Mouse (Mus musculus): Measurements from ENCODE around the gene Ralgapa1.

Gene Ralgapa1

DNA sequence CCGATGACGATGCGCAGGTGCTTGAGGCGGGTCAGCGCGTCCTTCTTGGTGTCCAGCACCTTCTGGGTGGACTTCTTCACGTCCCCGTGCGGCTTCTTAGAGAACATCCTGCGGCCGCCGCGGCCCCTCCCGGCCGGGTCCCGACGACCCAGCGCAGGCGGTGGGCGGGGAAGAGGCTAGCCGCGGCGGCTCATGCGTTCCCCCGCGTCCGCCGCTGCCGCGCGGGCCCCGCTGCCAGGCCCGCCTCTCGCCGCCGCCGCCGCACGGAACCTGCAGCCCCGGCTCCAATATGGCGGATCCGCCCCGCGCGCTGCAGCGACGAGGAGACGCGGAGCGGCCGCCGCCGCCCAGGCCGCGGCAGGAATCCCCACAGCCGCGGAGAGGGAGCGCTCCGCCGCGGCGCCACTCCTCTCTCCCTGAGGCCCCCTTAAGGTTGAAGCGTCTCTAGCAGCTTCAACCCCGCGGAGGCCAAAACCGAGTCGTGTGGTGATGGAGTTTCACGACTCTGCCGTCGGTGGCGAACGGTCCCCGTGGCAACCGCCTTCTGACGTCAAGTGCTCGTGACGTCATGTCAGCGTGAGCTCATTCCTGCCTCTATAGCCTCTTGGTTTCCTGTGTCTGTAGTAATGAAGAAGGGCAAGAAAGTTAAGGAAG, at the start of gene Ralgapa1:
TSS of gene Ralgapa1 (minus strand) at position 507 of the 654 bp plus-strand sequence.
- DNase-seq (ENCODE audit: low spot score in 2 of 2), result peak; percentile 79 to 87

DNA sequence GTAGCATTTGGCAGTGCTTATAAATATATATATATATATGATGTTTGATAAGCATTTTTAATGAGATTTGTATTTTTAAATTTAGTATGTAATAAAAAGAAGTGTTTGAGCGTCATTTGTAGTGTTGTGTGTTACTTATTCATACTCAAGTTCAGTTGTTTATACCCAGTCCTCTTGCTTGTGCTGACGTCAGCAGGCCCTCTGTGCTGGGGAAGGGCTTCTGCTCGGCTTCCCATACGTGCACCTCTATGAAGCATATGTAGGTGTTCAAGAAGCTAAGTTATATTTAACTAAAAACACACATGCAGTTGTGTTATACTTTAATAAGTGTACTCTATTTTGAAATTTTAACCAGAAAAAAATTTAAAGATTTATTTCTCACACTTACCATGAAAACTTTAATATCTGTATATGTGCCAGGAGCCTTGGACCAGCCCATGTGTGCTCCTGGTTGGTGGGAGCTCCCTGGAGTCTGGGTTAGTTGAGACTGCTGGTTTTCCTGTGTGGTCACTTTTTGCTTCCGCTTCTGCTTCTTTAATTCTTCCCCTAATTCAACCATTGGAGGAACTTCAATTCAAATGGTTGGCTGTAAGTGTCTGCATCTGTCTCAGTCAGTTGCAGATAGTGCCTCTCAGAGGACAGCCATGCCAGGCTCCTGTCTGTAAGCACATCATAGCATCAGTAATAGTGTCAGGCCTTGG, 48.8 kb upstream of the Ralgapa1 start:
- no peak for DNase-seq (ENCODE audit: low spot score in 2 of 2)

DNA sequence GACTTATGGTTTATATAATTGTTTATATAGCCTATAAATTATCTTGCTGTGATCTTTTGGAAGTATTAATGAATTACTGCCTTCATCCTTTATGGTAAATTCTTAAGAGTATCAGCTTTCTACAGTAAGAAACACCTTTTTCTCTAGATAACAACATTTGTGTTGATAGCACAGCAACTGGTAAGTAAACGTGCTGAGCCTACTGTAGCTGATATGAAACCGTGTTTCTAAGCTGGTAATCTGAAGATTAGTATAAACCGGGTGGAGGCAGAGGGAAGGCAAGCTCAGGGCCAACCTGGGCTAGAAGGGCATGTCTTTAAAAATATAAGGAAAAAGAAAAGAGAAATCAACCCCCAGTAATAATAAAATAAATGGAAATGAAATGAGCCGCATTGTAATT, 46.8 kb upstream of the Ralgapa1 start:
- DNase-seq (ENCODE audit: low spot score in 2 of 2), result no peak

DNA sequence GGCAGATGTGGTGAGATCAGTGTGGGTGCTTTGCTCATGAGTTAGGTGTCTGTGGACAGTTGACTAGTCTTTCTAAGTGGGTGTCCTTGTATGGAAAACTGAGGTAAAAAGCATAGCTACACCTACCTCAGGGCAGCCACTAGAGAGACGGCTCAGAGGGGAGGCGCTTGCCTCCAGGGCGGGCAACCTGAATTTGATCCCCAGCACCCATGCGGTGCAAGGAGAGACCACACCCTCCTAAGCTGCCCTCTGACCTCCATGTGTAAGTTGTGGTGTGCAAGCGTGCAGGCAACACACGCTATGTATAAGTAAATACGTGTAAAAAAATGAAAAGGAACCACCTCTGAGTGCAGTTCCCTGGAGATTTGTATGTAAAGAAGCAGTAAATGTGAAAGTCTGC, 39.7 kb upstream of the Ralgapa1 start:
- no peak for DNase-seq (ENCODE audit: low spot score in 2 of 2)

DNA sequence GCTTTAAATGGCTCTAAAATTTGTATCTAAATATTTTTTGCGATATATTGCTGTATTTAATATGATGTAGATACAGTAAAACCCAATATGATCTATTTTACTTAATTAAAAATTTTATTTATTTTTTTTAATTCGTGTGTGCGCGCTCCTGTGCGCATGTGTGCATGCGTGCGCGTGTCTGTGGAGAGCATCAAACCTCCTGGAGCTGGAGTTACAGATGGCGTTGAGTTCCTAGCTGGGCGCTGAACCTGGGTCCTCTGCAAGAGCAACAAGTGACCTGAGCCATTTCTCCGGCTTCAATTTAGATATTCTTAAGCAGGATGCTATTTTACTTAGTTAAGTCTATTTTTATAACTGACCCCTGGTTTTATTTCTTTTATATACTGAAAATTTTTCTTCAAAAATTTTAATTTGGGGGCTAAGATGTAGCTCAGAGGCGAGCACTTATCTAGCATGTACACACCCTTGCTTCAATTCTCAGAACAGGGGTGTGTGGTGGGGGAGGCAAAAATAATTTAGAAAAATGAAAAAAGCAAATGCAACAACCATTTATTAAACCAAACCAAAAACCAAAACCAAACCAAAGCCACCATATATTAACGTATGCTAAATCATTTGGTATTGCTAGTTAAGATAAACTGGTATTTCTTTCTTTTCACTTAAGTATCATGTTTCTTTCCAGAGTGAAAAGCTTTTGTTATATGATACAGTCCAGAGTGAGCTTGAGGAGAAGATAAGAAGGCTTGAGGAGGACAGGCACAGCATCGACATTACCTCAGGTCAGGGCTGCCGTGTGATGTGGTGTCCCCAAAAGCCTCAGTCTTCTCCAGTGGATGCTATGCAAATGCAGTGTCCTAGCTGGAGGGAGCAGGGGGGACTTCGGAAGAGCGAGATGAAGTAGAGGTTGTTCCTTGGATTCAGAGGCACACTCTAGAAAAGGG, 38.7 kb upstream of the Ralgapa1 start:
- no peak for DNase-seq (ENCODE audit: low spot score in 2 of 2)

DNA sequence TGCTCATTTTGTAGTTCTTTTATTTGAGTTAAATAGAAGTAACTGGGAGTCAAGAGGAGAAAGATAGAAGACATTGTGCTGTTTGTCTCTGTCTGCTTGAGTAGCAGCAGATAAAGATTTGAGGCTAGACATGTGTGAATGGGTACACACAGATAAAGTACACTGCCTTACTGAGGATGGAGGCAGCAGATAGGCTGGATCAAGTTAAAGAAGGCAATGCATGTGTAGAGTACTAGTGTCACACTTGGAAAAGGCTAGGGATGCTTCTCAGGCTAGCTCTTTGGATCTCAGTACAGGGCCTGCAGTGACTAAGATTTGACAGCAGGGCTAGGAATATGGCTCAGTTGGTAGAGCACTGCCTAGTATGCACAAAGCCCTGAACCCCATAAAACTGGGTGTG, 29.7 kb upstream of the Ralgapa1 start:
- no peak for DNase-seq (ENCODE audit: low spot score in 2 of 2)

DNA sequence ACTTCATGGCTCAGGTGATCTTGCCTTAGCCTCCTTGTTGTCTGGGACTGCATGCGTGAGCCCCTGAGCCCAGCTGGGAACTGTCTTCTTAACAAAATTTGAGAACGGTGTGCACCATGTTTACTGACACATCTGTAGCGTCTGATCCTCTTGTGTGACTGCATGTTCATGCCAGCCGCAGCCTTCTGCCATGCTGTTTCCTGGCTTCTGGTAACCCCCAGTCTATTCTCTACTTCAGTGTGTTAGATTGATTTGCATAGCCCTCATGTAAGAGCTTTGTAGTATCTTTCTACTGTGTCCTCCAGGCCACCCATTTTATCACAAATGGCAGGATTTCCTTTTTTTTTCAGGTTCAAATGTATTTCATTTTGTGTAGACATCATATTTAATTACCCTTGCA, 26.9 kb upstream of the Ralgapa1 start:
- no peak for DNase-seq (ENCODE audit: low spot score in 2 of 2)

DNA sequence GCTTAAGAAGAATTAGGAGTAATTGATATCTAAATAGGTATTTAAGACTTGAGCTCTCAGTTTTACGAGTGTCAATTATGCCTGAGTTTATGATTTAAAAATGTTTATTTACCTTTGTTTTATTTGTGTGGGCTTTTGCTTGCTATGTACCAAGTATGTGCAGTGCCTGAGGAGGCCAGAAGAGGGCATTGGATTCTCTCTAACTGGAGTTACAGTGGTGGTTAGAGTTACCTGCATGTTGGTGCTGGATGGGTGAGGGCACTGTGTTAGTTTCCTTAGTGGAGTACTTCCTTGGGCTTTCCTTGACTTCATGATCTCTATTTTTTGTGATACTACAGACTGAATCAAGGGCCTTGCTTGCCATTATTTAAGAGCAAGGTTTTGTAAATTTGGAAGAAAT, 25.8 kb upstream of the Ralgapa1 start:
- DNase-seq (ENCODE audit: low spot score in 2 of 2), result no peak

DNA sequence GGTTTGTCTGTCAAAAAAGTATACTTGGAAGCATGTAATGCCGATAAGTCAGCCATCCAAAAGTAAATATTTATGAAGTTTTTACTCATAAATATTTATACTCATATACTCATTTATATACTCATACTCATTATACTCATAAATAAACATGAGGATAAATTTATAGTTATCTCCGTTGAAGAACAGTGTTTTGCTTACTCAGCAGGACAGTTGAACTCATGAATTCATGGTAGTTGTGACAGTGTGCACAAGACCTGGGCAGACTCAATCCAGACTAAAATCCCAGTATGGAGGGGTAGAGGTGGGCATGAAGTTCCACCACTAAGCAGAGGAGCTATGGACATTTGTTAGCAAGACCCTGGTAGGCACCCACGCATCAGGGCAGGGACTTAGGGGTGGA, 16.5 kb upstream of the Ralgapa1 start:
- DNase-seq (ENCODE audit: low spot score in 2 of 2), result no peak

DNA sequence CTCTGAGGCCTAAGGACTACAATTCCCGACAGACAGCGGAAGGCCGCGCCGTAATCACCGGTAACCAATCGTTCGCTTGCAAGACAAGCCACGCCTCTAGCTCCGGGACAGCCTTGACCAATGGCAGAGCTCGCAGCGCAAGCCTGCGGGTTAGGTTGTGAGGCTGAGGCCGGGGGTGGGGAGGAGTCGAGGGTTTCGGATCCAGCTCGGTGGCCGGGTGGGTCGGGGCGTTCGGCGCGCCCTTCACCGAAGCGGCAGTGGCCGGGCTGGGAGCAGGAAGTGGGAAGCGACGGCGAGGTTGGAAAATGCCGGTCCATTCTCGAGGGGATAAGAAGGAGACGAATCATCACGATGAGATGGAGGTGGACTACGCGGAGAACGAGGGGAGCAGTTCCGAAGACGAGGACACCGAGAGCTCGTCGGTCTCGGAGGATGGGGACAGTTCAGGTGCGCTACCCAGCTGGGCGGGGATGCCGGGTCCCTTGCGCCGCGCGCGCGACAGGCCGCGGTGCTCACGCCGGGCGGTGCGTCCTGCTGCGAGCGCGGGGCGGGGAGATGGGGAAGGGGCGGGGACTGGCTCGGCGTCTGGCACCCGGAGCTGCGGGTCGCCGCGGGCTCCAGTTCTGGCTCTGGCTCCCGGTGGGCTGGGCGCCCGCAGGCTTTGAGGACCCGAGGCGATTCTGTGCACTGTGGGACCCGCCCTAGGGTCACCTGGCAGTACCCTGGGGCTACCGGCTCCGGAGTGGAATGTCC, 15.4 kb upstream of the Ralgapa1 start, which contains the start of gene Brms1l:
TSS of gene Brms1l (plus strand) at position 126 of the 753 bp plus-strand sequence.
- peak; percentile 96 to 97 for DNase-seq (ENCODE audit: low spot score in 2 of 2)

DNA sequence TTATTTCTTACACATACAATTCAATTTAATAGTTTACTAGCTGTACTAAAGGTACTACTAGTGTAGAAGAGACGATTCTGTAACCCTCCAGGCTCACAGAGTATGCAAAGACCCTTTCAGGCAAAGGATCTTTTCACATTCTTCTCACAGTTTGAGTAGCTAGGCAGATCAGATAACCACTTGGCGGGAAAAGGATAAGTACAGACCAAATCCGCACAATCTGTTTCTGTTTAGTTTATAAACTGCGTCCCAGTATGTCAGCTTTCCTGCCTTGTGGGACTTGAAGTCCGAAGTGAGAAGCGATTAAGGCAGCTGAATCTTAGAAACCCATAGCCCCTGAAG, 14.9 kb upstream of the Ralgapa1 start:
- no peak for DNase-seq (ENCODE audit: low spot score in 2 of 2)

DNA sequence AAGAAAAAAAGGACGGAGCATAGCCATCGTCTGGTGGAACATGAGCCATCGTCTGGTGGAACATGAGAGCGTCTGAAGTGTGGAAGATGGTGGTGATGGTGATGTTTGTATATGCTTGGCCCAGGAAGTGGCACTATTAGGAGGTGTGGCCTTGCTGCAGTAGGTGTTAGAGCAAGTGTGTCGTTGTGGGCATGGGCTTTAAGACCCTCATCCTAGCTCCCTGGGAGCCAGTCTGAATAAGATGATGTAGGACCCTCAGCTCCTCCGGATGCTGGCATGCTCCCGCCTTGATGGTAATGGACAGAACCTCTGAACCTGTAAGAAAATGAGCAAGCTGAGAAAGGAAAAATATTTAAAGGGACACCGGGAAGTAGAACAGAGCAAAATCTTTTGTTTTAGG, 13.9 kb upstream of the Ralgapa1 start:
- no peak for DNase-seq (ENCODE audit: low spot score in 2 of 2)

DNA sequence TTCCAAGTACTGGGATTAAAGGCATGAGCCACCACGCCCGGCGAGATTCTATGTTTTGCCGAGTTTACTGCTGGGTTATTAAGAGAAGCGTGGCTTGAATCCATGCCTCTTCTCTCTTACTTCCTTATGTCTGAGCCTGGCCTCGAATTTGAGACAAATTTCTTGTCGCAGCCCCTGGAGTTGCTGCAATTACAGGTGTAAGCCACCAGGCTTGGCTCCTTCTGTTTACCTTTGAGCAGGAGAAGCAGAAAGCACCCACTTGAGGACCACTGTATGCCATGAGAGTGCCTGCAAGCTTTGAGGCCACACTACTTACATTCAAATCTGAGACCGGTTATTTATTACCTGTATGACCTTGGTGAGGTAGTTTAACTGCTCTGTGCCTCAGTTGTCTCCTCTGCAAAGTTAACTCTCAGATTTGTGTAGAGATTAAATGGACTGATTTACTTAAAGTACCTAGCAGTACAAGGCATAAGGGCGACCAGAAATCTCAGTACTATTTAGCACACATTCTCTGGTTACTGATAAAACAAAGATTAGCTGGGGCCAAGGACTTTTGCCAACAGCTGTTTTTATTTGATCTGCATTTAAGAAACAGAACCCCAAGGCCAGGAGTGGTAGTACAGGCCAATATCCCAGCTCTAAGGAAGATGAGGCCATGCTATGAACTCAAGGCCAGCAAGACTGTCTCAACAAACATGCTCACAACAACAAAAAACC, 13.1 kb upstream of the Ralgapa1 start:
- DNase-seq (ENCODE audit: low spot score in 2 of 2), result no peak

DNA sequence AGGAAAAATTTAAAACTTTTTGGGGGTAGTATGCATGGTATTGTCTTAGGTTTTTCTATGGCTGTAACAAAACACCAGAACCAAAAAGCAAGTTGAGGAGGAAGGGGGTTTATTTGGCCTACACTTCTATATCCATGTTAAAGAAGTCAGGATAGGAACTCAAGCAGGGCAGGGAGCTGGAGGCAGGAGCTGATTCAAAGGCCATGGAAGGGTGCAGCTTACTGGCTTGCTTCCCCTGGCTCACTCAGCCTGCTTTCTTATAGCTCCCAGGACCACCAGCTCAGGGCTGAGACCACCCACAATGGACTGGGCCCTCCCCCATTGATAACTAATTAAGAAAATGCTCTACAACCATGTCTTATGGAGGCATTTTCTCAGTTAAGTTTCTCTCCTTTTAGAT, 12.0 kb upstream of the Ralgapa1 start:
- DNase-seq (ENCODE audit: low spot score in 2 of 2), result no peak

DNA sequence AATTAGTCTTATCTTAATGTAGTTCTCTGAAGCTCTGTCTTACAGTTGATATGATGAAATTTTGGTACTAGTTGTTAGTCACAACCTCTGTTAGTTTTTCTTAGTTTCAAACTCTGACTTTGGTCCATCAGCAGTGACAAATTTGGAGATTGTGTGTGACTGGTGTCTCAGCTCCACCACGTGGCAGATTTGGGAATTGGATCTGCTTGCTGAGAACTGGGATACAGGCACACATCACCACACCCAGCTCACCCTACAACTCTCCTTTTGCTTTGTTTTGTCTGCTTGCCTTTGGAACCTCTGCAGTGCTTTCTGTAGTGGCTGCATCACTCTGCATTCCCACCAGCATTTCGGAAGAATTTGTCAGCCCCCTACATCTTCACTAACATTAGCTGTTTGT, 10.1 kb upstream of the Ralgapa1 start:
- peak; percentile 45 to 67 for DNase-seq (ENCODE audit: low spot score in 2 of 2)

DNA sequence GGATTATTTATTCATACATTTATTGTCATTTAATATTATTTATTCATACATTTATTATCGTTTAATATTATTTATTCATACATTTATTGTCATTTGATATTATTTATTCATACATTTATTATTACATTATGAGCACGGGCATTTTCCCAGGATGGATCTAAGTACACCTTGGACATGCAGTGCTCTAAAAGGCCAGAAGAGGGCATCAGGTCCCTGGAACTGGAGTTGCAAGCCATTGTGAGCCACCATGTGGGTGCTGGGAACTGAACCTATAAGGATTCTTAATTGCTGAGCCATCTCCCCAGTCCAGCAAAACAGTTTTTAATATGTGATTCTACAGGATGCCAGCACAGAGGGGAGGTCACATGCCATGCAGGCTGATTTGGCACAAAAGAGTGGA, 4.6 kb upstream of the Ralgapa1 start:
- no peak for DNase-seq (ENCODE audit: low spot score in 2 of 2)

DNA sequence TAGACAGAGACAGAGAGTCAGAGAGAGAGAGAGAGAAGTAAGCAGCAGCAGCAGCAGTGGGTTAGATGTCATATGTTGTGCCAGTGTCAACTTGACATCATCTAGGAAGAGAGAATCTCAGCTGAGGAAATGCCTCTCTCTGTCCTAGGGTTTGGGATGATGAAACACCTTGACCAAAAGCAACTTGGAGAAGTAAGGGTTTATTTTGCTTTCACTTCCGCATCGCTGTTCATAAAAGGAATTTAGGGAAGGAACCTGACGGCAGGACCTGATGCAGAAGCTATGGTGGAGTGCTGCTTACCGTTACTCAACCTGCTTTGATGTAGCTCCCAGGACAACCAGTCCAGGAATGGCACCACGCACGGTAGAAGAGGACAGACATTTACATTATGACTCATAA, 3.1 kb upstream of the Ralgapa1 start:
- no peak for DNase-seq (ENCODE audit: low spot score in 2 of 2)

DNA sequence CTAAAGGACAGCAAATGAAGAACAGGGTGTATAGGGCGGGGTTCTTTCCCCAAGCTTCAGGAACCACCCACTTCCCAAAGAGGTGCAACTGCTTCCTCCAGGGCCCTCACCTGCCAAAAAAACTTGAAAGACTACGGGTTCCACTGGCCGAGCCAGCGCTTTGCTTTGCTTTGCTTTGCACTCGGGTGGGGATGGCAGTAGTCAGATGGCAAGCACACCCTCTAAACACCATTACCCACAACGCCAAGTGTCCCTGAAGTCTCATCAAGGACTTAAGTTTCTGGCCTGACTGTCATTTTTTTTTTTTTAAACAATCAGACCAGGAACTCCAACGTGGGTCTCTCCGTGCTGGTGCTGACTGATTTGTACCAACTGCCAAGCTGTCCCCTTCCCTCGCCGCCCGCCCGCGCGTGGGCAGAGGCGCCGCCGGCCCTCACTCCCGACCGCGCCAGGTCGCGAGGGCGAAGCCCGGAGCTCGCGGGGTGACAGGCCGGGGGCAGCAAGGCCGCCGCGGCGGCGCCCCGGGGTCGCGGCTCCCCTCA, 777 bp downstream of the Ralgapa1 start:
- peak; percentile 59 to 67 for DNase-seq (ENCODE audit: low spot score in 2 of 2)

DNA sequence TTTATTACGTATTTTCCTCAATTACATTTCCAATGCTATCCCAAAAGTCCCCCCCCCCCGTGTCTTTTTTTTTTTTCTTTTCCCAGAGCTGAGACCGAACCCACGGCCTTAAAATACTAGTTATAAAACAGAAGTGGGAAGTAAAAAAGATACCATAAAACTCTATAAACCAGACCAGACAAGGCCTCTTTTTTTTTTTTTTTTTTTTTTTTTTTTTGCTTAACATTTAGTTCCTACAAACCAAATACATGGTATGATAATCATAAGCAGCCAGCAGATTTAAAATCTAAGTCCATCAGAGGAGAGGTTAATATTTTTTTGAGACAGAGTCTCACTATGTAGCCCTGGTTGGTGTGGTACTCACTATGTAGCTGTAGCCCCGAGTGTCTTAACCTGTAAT, 4.5 kb downstream of the Ralgapa1 start:
- DNase-seq (ENCODE audit: low spot score in 2 of 2), result no peak

DNA sequence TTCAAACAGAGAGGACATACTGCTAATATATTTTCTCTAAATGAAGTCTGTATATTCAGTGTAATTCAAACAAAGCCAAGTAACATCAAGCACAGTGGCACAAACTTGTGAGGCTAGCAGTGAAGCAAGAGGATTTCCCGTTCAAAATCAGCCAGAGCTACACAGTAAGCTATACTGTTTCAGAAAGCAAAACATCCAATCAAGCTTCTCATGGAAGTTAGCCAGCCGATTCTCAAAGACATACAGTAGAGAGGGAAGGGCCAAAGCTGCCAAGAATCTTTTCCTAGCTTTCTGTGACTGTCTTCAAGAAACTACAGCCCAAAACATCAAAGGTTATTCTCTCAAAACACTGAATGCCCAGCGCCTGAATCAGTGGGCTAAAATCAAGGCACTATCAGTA, 15.9 kb downstream of the Ralgapa1 start:
- DNase-seq (ENCODE audit: low spot score in 2 of 2), result no peak

DNA sequence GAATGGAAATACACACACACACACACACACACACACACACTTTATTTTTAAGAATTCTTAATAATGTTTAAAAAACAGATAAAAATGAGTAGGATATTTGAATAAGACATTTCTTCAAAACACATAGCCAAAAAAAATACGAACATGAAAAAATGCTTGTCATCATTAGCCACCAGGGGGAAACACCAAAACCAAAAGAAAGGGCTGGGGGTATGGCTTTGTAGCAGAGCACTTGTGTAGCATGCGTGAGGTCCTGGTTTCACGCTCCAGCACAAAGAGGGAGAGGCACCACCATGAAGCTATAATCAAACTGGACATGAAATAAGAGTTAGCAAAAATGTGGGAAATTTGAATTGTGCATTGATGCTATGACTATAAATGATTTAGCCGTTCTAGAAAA, 19.8 kb downstream of the Ralgapa1 start:
- no peak for DNase-seq (ENCODE audit: low spot score in 2 of 2)

Measured in heart, adult 9 months (tissue).